Mouse (Mus musculus): Measurements from ENCODE around the gene Trnp1. TPM values are rescaled to one million over a fixed set of nuclear protein-coding genes. Genes with fewer than 3 reads are reported as not detected.

The Trnp1 gene
- polyA plus RNA-seq, 1 experiment from 2014 or later = 3.7 TPM

- no peak overlapping the region for H3K9ac ChIP-seq
- ATAC-seq (ENCODE audit: low FRiP score, low read depth) = no peak
- H3K27me3 ChIP-seq (replicated peaks) = peaks cover 16% of the 10 kb centered on the region
- no peak overlapping the region for H3K27ac ChIP-seq
- no peak overlapping the region for H3K4me2 ChIP-seq (replicated peaks)
- no peaks in the 10 kb centered on the region for H3K36me3 ChIP-seq
- H3K4me3 ChIP-seq = no peak overlapping the region
- 69% methylated on average over 2 of the region's 2 CpGs for WGBS
- peaks cover 3% of the 10 kb centered on the region; the same call in 1 of the 2 replicates for H3K4me1 ChIP-seq
- H3K9me3 ChIP-seq = no peaks in the 10 kb centered on the region
These were observed 24.5 kb downstream of the Trnp1 start for GRCm38 (mm10) chr4:133473833-133474232.

- H3K27ac ChIP-seq = no peak overlapping the region
- no peaks in the 10 kb centered on the region for H3K9me3 ChIP-seq
- no peaks in the 10 kb centered on the region for H3K36me3 ChIP-seq
- no peak overlapping the region for H3K4me2 ChIP-seq (replicated peaks)
- no peak overlapping the region for H3K4me3 ChIP-seq
- peaks cover 14% of the 10 kb centered on the region for H3K4me1 ChIP-seq
- ATAC-seq (ENCODE audit: low FRiP score, low read depth) = no peak
- 82% methylated on average over 7 of the region's 7 CpGs for WGBS
- peaks cover 13% of the 10 kb centered on the region; the same call in 1 of the 2 replicates for H3K27me3 ChIP-seq (replicated peaks)
- H3K9ac ChIP-seq = no peak overlapping the region
These were observed 27.1 kb downstream of the Trnp1 start for GRCm38 (mm10) chr4:133471135-133471821.

DNA sequence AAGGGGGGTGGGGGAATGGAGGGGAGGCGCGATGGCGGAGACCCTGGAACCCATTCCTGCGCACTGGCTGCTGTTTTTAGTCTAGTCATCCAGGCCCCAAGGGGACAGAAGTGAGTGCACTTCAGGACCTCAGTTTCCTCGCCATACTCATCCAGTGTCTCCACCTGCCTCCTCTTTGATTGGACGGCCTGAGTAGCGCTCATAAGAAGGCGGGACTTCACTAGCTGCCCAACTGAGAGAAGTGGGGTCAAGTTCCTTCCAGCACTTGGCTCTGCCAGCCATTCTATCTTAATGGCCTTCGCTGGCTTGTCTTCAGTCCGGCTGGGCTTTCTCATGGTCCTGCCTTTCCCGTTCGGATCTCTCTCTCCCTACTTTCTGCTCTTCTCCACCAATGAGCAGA lies 29.2 kb downstream of the Trnp1 start:
- H3K36me3 ChIP-seq = no peaks in the 10 kb centered on the region
- H3K27me3 ChIP-seq (replicated peaks) = peaks cover 13% of the 10 kb centered on the region; the same call in 1 of the 2 replicates
- no peaks in the 10 kb centered on the region for H3K9me3 ChIP-seq
- ATAC-seq (ENCODE audit: low FRiP score, low read depth) = no peak
- H3K4me2 ChIP-seq (replicated peaks) = peak overlapping the region; percentile 94
- H3K4me3 ChIP-seq = no peak overlapping the region
- no peak overlapping the region for H3K27ac ChIP-seq
- WGBS = 14% methylated on average over 12 of the region's 12 CpGs
- H3K4me1 ChIP-seq = peaks cover 14% of the 10 kb centered on the region
- no peak overlapping the region for H3K9ac ChIP-seq

- Histone ChIP-seq H3K4me3 (peak overlapping the region; percentile 50), H3K9me3 (no peaks in the 10 kb centered on the region), H3K4me1 (peaks cover 14% of the 10 kb centered on the region), H3K27ac (no peak overlapping the region), H3K27me3 (replicated peaks) (peaks cover 13% of the 10 kb centered on the region; the same call in 1 of the 2 replicates), H3K9ac (peak overlapping the region; percentile 59), H3K4me2 (replicated peaks) (peak overlapping the region; percentile 94), H3K36me3 (no peaks in the 10 kb centered on the region)
- WGBS = under 1% methylated on average over 27 of the region's 27 CpGs
- ATAC-seq (ENCODE audit: low FRiP score, low read depth) = peak; percentile 48; the same call in 1 of the 2 replicates
These were observed 30.3 kb downstream of the Trnp1 start for GRCm38 (mm10) chr4:133468080-133468479.

- WGBS = 60% methylated on average over 6 of the region's 6 CpGs
- Histone ChIP-seq H3K4me2 (replicated peaks) (no peak overlapping the region), H3K9me3 (no peaks in the 10 kb centered on the region), H3K27ac (no peak overlapping the region), H3K36me3 (no peaks in the 10 kb centered on the region), H3K27me3 (replicated peaks) (no peaks in the 10 kb centered on the region), H3K4me1 (peaks cover 6% of the 10 kb centered on the region), H3K9ac (no peak overlapping the region), H3K4me3 (no peak overlapping the region)
- ATAC-seq (ENCODE audit: low FRiP score, low read depth) = no peak
These were observed 35.2 kb downstream of the Trnp1 start for GRCm38 (mm10) chr4:133463184-133463583.

GRCm38 (mm10) chr4:133461362-133461761 lies 37.0 kb downstream of the Trnp1 start:
- Histone ChIP-seq H3K27me3 (replicated peaks) (no peaks in the 10 kb centered on the region), H3K4me3 (no peak overlapping the region), H3K9me3 (no peaks in the 10 kb centered on the region), H3K9ac (no peak overlapping the region), H3K27ac (no peak overlapping the region), H3K36me3 (no peaks in the 10 kb centered on the region), H3K4me2 (replicated peaks) (no peak overlapping the region), H3K4me1 (no peaks in the 10 kb centered on the region)
- ATAC-seq (ENCODE audit: low FRiP score, low read depth) = no peak
- 73% methylated on average over 4 of the region's 4 CpGs for WGBS

- H3K4me1 ChIP-seq = no peaks in the 10 kb centered on the region
- WGBS = 29% methylated on average over 5 of the region's 5 CpGs
These were observed 37.5 kb downstream of the Trnp1 start for GRCm38 (mm10) chr4:133460796-133461325.

DNA sequence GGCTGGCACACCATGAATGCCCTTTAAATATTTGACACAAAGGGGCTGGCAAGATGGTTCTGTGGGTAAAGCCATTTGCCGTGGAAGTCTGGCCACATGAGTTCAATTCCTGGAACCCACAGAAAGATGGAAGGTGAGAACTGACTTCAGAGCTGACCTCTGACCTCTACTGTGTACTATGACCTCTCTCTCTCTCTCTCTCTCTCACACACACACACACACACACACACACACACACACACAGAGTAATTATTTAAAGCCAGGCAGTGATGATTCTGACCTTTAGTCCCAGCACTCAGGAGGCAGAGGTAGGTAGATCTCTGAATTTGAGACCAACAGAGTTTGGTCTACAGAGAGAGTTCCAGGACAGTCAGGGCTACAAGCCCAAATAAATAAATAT lies 38.3 kb downstream of the Trnp1 start:
- no peaks in the 10 kb centered on the region for H3K9me3 ChIP-seq
- no peak for ATAC-seq (ENCODE audit: low FRiP score, low read depth)

More at GRCm38 (mm10) chr4:133460796-133461325, 37.5 kb downstream of the Trnp1 start:
- Histone ChIP-seq H3K9ac (no peak overlapping the region), H3K9me3 (no peaks in the 10 kb centered on the region), H3K4me2 (replicated peaks) (no peak overlapping the region), H3K27ac (no peak overlapping the region), H3K27me3 (replicated peaks) (no peaks in the 10 kb centered on the region), H3K4me3 (no peak overlapping the region), H3K36me3 (no peaks in the 10 kb centered on the region)
- no peak for ATAC-seq (ENCODE audit: low FRiP score, low read depth)

GRCm38 (mm10) chr4:133458044-133458443 lies 40.3 kb downstream of the Trnp1 start:
- Histone ChIP-seq H3K36me3 (no peaks in the 10 kb centered on the region), H3K4me3 (no peak overlapping the region), H3K9ac (no peak overlapping the region), H3K27ac (no peak overlapping the region), H3K4me2 (replicated peaks) (no peak overlapping the region), H3K27me3 (replicated peaks) (no peaks in the 10 kb centered on the region), H3K9me3 (no peaks in the 10 kb centered on the region), H3K4me1 (no peaks in the 10 kb centered on the region)
- WGBS = 81% methylated on average over 3 of the region's 3 CpGs
- no peak for ATAC-seq (ENCODE audit: low FRiP score, low read depth)

More for the DNA sequence above, 38.3 kb downstream of the Trnp1 start:
- H3K4me2 ChIP-seq (replicated peaks) = no peak overlapping the region
- WGBS = 85% methylated on average over 1 of the region's 1 CpGs
- H3K4me3 ChIP-seq = no peak overlapping the region
- H3K4me1 ChIP-seq = no peaks in the 10 kb centered on the region
- H3K27ac ChIP-seq = no peak overlapping the region
- no peaks in the 10 kb centered on the region for H3K27me3 ChIP-seq (replicated peaks)
- H3K36me3 ChIP-seq = no peaks in the 10 kb centered on the region
- H3K9ac ChIP-seq = no peak overlapping the region

DNA sequence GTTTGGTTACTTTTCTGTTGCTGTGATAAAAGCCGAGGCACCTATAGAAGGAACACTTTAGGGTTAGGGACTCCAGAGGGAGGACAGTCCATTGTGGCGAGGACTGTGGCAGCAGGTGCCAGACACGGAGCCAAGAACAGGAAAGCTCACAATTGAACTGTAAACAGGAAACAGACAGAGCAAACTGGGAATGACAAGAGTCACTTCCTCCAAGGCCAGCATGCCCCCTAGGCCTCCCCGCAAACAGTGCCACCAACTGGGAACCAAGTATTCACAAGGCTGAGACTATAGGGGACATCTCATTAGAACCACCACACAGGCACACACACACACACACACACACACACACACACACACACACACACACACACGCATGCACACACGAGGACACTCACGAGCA lies 45.9 kb downstream of the Trnp1 start:
- no peak overlapping the region for H3K4me3 ChIP-seq
- no peaks in the 10 kb centered on the region for H3K27me3 ChIP-seq (replicated peaks)
- no peaks in the 10 kb centered on the region for H3K9me3 ChIP-seq
- 80% methylated on average over 7 of the region's 7 CpGs for WGBS
- no peaks in the 10 kb centered on the region for H3K36me3 ChIP-seq
- H3K9ac ChIP-seq = no peak overlapping the region
- H3K4me1 ChIP-seq = peaks cover 11% of the 10 kb centered on the region; the same call in 1 of the 2 replicates
- no peak for ATAC-seq (ENCODE audit: low FRiP score, low read depth)
- H3K27ac ChIP-seq = no peak overlapping the region
- H3K4me2 ChIP-seq (replicated peaks) = no peak overlapping the region

DNA sequence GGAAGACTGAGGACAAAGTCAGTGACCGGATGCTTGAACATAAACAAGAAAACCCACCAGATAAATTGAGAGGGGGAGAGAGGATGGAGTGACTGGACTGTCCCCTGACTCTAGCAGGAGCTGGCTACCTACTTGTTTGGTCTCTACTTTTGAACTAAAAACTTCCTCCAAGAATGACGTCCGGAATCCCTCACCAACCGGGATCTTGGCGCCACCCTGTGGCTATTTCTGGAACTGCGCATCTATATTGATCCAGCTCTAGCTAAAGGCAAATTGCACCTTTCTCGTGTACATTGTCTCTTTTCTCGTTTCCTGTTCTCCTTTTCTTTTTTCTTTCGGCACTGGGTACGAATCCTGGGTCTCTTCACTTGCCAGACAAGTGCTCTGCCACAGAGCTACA lies 46.8 kb downstream of the Trnp1 start:
- no peak overlapping the region for H3K9ac ChIP-seq
- ATAC-seq (ENCODE audit: low FRiP score, low read depth) = no peak
- 11% methylated on average over 10 of the region's 10 CpGs for WGBS
- H3K4me2 ChIP-seq (replicated peaks) = no peak overlapping the region
- no peak overlapping the region for H3K4me3 ChIP-seq
- no peaks in the 10 kb centered on the region for H3K36me3 ChIP-seq
- H3K9me3 ChIP-seq = no peaks in the 10 kb centered on the region
- H3K27ac ChIP-seq = no peak overlapping the region
- H3K27me3 ChIP-seq (replicated peaks) = no peaks in the 10 kb centered on the region
- H3K4me1 ChIP-seq = peaks cover 11% of the 10 kb centered on the region; the same call in 1 of the 2 replicates

DNA sequence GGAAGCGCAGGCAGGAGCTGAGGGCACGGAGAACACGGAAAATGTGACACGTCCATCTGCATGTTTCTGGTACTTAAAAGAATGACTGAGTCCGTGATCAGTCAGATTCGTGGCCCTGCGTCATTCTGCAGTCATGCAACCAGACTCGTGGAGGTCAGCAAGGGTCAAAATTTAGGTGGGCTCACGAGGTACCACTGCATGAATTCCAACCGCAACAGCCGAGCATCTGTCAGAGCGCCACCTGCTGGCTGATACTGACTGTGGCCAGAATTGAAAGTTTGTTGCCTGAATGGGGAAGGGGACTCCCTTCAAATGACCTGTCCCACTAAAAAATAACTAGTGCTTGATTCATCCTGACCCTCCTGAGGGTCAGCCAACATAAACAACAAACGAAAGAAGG lies 48.6 kb downstream of the Trnp1 start:
- peaks cover 11% of the 10 kb centered on the region; the same call in 1 of the 2 replicates for H3K4me1 ChIP-seq
- no peak overlapping the region for H3K9ac ChIP-seq
- H3K9me3 ChIP-seq = no peaks in the 10 kb centered on the region
- no peak overlapping the region for H3K27ac ChIP-seq
- 20% methylated on average over 13 of the region's 13 CpGs for WGBS
- H3K4me2 ChIP-seq (replicated peaks) = no peak overlapping the region
- ATAC-seq (ENCODE audit: low FRiP score, low read depth) = no peak
- H3K36me3 ChIP-seq = no peaks in the 10 kb centered on the region
- no peak overlapping the region for H3K4me3 ChIP-seq
- no peaks in the 10 kb centered on the region for H3K27me3 ChIP-seq (replicated peaks)

Data from neural tube, embryonic 12.5 days (tissue).